Mouse (Mus musculus) cerebellum, adult 18-20 months (tissue): Measurements from ENCODE around the gene Hrh2.

Experiments used
- DNase-seq, 2 experiments: peaks; one replicate each; pipeline ENCODE4 v3.0.0; 2021

Hrh2 gene

GRCm38 (mm10) chr13:54269628-54270027 is 77.7 kb downstream of the Hrh2 start:
- peak; percentile 62 to 68 for DNase-seq

- no peak for DNase-seq
Observed at GRCm38 (mm10) chr13:54272076-54272475, 80.1 kb downstream of the Hrh2 start.

DNA sequence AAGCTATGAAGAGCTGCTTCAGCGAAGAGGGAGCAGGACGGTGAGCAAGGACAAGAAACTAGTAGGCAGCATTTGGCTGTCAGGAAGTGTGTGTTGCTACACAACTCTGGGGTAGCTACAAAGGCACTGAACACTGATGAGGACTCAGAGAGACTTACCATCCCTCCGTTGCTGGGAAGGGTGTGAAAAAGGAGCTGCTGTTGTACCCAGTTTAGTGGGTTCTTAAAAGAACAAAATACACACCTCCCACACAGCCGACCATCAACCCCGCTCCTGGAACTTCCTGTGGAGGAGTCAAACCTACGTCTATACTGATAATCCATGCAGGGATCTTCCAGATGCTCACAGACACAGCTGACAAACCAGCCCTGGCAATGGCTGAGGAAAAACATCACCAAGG is 85.5 kb downstream of the Hrh2 start:
- DNase-seq = no peak

- DNase-seq = peak; percentile 53 to 56
Observed at GRCm38 (mm10) chr13:54280366-54280765, 88.4 kb downstream of the Hrh2 start.

GRCm38 (mm10) chr13:54281149-54281548 is 89.2 kb downstream of the Hrh2 start:
- DNase-seq = peak; percentile 74 to 77

- peak in 1 of 2 experiments; percentile 43 for DNase-seq
Observed at GRCm38 (mm10) chr13:54281623-54282022, 89.7 kb downstream of the Hrh2 start.

GRCm38 (mm10) chr13:54282149-54282860 is 90.4 kb downstream of the Hrh2 start:
- DNase-seq = peak; percentile 77 to 79

GRCm38 (mm10) chr13:54282861-54283206 is 90.9 kb downstream of the Hrh2 start:
- peak; percentile 62 to 70 for DNase-seq
